Mouse (Mus musculus) heart, adult 2 months (tissue): ENCODE data around the gene Flad1.

ENCODE experiments used
- EP300 ChIP-seq: fragments of 200-500 bp; IDR thresholded peaks from 2 replicates; pipeline ENCODE4 v1.6.1; 2011; ENCODE audit warnings: low read depth, low read length, control low read depth; ENCODE audit not compliant: insufficient read depth
- POLR2A ChIP-seq: fragments of 200-500 bp; IDR thresholded peaks from 2 replicates; pipeline ENCODE4 v1.6.1; 2011; ENCODE audit warnings: mild to moderate bottlenecking, low read depth, low read length, control low read depth; ENCODE audit not compliant: insufficient read depth

GRCm38 (mm10) chr3:89379388-89380131 lies 32.1 kb downstream of the Flad1 start:
- TF ChIP-seq EP300 = no peak
- TF ChIP-seq POLR2A = no peak
